Mouse (Mus musculus) kidney, adult 11 months (tissue): ENCODE measurements at regions not wholly inside any gene's neighbourhood (a gene's known extent, or its start where the extent isn't known, plus 50 kb on each side); places are given as distances from the start of the nearest gene placed in this dataset.

Experiments used
- DNase-seq: peaks from one replicate; pipeline ENCODE4 v3.0.0; 2022

DNA sequence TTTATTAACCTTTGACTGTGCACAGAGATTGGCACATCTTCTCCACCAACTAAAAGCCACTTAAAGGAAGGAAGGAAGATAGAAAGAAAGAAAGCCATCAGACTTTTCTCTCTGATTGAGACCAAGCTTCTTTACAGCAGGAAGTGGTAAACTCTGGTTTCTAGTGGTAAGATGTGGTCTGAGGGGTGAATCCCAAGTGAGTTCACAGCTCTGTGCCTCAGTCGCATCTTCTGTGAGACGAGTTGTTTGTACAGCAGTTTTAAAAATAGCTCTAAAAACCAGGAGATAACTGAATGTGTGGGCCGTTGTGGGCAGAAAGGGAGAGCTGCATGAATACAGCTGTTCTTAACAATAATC lies 224.8 kb upstream of the Serp2 start:
- DNase-seq, result no peak

DNA sequence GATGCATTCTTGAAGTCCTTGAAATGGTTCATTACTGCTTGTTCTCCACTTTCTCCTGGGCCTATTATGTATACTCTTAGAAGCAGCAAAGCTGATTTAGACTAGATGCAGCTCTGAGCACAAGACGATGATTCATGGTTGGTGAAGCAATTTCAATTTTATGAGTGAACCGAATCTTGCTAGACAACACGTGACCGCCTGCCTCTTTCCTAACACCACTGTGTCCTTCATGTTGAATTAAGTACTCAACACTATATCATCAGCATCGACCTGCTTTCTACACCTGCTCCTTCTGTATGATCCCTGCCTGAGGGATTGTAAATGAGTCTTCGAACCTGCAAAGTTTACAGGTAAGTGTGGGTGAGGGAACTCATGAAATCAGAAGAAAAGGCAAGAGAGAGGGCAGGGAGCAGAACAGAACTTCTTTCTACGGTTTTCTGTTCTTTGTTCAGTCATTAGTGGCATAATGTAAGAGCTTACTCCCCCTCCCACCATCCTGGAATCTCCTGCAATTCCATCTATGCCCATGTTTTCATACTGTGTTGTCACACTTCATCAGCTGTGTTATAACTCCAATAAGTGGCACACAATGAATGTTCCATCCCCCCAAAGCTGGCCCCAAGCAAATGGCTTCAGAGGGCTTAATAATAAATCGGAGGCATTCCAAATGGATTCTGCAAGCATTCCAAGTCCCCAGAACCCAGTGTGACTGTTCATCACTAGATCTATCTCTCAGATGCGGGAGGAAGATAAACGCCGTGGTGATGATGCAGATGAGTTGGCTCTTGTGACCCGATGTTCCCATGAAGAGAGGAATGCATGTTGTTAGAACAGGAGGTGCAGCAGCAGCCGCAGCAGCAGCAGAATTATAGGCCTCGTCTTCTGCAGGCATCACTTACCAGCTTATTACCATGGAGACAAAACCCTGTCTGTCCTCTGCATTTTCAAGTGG lies 224.2 kb upstream of the Serp2 start:
- no peak for DNase-seq

- DNase-seq, result peak; percentile 24
These were observed 222.1 kb upstream of the Serp2 start for GRCm38 (mm10) chr14:76778541-76779399.

- no peak for DNase-seq
These were observed 218.8 kb upstream of the Serp2 start for GRCm38 (mm10) chr14:76775387-76775924.

DNA sequence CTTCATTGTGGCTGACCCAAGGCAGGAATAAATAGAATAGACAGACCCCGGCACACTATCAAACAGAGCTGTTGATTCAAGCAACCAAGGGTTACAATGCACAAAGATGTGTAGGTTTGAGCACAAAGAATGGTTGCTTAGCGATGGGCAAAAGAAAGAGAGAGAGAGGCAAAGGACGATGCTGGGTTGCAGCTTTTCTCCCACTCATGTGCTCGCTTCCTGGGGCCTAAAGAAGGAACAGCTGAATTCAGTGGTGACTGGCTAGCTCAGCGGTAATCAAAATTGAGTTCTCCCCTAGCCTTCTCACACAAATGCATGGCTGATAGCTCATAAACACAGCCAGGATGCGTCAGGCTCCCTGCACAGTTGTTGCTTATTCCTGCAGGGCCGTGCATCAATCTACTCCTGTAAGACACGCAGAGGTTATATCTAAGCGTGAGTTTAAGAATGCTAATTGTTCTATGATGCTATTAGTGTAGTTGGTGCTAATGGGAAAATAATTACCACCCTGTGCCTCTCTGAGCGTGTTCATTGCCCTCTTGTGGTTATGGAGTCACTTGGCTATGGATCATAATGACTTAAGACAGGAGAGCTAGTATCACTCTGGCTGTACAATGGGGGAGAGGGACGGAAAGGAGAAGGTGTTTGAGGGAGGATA lies 216.2 kb upstream of the Serp2 start:
- no peak for DNase-seq

DNA sequence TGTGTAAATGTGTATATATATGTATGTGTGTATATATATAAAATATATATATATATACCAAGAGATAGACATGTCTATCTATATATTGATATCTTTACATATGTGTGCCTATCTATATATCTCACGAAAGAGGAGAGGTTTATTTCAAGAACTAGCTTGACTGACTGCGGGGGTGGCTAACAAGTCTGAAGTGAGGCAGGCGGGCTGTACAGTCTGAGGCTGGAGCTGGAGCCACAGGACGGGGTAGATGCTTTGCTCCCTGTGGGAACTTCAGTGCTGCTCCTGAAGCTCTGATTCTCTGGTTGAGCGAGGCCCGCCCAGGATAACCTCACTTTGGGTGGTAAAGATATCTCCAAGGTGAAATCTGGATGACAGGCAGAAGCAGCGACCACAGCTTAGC lies 213.4 kb upstream of the Serp2 start:
- DNase-seq, result no peak

- DNase-seq, result no peak
These were observed 210.6 kb upstream of the Serp2 start for GRCm38 (mm10) chr14:76767301-76767700.

GRCm38 (mm10) chr14:76766186-76766713 lies 209.6 kb upstream of the Serp2 start:
- DNase-seq, result no peak

- no peak for DNase-seq
These were observed 208.4 kb upstream of the Serp2 start for GRCm38 (mm10) chr14:76765094-76765504.

DNA sequence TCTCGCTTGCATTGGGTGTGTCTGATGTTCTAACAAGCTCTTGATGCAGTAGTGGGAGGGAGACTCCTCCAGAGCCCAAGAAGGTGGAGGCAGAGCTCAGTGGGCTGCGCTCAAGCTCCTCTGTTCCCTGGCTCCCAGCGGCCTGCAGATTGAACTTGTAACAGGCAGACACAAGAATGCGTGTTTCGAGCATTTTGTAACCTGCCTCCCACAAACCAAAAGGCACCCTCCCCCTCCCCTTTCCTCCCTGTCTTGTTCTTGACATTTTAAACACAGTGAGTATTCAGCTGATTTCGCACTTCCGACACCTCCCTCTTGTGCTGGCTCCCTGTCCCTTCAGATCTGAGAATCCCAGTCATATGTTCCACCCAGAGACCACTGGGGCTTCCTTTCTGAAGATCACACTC lies 207.7 kb upstream of the Serp2 start:
- DNase-seq, result peak; percentile 8

GRCm38 (mm10) chr14:76763539-76763938 lies 206.8 kb upstream of the Serp2 start:
- DNase-seq, result no peak

DNA sequence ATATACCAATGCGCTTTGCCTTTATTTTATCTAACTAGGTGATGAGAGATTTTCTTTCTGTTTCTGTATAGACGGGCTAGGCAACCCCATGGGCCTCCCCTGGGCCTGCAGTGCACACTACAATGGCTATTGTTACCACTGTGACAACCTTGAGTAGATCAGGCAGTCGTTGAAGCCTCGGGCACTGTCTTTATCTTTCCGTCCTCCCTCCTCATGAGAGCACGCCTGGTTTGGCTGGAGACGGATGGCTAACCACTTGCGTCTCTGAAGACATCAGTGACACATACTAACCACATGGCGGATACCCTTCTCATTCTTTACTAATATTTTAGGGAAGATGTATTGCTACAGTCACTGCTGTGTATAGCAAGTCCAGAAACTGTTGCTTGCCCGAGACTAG lies 206.1 kb upstream of the Serp2 start:
- no peak for DNase-seq

- no peak for DNase-seq
These were observed 205.0 kb upstream of the Serp2 start for GRCm38 (mm10) chr14:76761691-76762090.

GRCm38 (mm10) chr14:76761274-76761673 lies 204.6 kb upstream of the Serp2 start:
- DNase-seq, result no peak

DNA sequence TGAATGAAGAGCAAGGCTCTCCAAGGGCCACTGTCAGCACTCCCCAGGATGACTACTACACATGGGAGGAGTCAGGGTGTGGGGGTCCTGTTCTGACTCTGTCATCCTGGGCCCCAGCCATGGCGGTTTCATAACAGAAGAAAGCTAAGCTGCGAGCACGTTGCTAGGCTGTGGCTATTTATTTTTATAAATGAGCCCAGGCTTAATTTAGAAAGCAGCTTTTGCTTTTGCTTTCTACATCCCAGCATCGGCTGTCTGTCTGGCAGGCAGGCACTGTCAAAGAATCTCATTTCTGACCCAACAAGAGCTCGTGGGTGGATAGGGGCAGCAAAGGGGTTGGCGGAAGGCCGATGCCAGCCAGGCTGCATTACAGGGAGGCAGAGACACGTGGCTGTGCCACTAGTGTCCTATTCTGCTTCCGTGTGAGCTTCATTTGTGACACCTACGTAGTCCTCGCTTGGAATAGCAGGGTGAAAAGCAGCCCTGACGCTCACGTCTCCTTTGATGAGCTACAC lies 203.9 kb upstream of the Serp2 start:
- DNase-seq, result peak; percentile 31

DNA sequence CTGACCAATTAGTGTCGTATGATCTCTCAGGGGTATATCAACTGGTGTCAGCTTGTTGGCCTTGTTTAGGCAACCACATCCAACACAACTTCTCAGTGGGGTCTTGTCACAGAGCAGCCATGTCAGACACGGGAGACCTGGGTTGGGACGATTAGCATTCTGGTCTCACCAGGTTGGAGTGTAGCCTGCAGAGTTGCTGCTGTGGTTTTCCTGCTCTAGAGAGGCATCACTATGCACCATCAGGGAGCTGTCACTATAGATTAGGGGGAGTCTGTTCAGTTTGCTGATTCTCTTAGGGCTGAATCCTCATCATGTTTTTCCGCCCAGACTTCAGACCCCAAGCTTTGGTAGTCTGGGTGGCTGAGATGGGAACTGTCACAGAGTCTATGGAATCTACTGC lies 202.7 kb upstream of the Serp2 start:
- no peak for DNase-seq

GRCm38 (mm10) chr14:76758589-76758988 lies 201.9 kb upstream of the Serp2 start:
- peak; percentile 59 for DNase-seq

GRCm38 (mm10) chr14:76755591-76756376 lies 199.1 kb upstream of the Serp2 start:
- DNase-seq, result no peak

DNA sequence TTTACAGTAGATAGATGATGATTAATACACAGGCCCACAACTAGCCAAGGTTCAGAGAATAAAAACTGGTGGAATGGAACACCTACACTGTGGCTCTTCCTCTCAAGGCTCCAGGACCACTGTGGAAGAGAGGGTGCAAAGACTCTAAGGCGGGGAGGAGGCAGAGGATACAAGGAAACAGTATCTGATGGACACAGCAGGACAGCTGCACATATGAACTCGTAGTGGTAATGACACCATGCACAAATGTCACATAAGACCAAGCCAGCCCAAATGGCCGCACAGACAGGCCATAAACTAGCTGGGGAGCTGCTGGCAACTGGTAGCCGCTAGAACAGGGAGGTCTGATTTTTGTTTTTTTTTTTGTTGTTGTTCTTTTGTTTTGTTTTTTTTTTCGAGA lies 197.0 kb upstream of the Serp2 start:
- DNase-seq, result no peak

DNA sequence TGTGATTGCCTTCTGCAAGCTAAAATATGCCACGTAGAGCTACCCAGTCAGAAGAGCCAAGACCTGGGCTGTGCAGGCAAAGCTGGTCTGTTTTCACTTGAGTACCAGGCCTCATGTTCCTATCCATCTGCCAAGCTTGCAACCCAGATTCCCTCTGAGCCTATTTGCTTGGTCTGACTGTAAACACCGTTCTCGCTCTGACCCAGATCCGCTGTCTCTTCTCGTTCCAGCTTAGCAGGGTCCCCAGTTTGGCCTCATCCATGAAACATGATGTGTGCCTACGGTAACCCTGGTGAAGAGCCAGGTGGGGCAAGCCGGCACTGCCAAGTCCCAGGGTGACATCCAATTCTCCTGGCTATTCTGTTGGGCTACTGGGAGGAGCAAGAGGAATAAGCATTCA lies 192.5 kb upstream of the Serp2 start:
- no peak for DNase-seq

DNA sequence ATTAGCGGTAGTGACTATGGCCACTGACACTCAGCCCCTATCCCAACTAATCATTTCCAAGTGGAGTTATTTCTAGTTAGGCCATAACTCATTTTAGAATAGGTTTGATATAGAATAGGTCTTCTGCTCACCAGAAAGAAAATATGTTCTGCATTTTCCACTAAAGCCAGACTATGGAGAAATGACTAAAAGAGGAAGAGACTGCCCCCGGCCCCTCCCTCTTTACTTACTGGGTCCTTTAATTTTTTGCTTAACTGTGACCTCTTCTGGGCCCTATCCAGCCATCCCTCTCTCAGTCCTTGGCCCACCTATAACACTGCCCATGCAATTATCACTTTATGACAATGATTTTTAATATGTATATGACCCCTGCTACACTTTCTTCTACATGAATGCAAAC lies 192.0 kb upstream of the Serp2 start:
- no peak for DNase-seq

GRCm38 (mm10) chr14:76747814-76748213 lies 191.1 kb upstream of the Serp2 start:
- no peak for DNase-seq
